Mouse (Mus musculus) retina, postnatal 1 day (tissue): Measurements from ENCODE around the gene Prcc.
A peak's percentile ranks its signal among the peaks of the same experiment; 100 is the strongest.
"Not testable (repeated sequence)": the region's sequence is repeated elsewhere in the genome, so short reads cannot be mapped to it uniquely, and the experiment has no call there.

Source experiments
- DNase-seq: peaks from one replicate; pipeline ENCODE4 v3.0.0-alpha.2; 2012

Gene Prcc

DNA sequence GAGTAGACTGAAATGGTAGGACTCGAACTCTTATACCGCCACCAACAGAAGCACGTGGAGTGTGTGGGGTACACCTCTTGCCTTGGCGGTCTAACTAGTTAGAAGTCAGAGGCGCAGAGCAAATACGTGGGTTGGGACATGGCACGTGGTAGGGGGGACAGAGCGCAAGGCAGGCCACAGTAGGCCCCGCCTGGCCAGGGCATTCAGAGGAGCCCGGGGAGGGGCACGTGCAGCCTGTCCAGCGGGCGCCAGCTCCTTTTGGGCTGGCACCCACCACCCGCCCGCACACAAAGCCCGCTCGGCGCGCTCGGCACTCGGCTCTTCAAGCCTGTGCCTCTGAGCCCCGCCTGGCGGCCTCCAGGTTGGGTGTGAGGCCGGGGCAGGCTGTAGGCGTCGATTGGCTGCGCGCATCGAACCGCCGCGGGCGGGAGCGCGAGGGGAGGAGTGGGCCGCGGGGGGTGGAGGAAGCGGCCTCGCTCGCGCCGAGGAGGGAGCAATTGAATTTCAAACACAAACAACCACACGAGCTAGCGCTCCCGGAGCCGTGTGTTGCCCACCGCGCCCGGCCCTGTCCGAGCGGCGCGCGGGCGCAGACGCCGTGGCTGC lies 20.6 kb upstream of the Prcc start, which contains the start of gene Hdgf:
Gene Hdgf (plus strand): TSS at position 442 of the 606 bp plus-strand sequence.
- DNase-seq: peak; percentile 99

DNA sequence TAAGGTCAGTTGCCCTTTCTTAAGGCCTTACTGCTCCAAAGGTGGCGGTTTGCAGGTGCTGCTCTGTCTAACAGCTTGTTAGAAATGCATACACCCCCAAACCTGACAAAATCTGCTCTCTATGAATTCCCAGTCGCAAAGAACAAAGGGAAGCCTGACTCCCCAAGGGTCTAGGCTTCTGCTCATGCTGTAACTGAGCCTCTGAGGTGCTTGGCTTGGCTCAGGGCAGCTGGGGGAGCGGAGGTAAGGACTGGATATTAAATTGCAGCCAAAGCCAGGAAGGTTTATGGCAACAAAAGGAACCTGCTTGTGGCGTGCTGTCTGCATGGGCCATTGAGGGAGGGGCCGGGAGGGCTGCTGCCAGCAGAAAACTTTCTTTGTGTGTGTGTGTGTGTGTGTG lies 18.4 kb upstream of the Prcc start:
- DNase-seq: no peak

DNA sequence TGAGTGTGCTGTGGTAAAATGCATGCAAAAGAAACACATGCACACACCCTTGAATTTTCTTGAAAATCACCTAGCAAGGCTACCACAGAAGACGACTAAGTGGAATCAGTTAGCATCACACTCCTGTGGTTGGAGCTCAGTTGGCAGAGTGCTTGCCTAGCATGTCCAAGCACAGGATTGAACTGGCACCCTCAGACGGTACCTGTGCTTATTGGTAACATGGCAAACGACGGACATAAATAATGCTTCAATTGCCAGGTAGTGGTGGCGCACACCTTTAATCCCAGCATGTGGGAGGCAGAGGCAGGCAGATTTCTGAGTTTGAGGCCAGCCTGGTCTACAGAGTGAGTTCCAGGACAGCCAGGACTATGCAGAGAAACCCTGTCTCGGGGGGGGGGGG lies 16.6 kb upstream of the Prcc start:
- not testable (repeated sequence) for DNase-seq

DNA sequence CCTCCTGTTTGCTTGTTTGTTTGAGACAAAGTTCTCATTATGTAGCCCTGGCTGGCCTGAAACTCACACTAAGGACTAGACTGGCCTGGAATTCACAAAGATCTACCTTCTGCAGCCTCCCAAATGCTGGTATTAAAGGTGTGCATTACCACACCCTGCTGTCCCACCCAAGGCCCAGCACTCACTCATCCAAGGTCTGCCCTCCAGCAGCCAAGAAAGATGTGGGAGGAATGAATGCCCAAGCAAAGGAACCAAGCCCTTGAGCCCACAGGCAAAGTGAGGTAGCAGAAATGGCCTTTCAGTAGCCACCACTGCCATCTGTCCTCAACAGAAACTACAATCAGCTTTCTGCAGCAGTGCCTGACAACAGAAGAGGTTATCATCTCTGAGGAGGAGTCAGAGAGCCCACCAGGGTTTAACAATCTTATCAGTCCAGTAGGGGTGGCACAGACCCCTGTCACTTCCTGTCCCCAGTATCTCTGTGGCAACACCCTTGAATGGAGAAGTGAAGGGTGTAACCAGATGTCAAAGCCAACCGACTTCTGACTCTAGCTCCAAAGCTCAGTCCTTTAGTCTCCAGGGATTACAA lies 15.7 kb upstream of the Prcc start:
- DNase-seq: no peak

DNA sequence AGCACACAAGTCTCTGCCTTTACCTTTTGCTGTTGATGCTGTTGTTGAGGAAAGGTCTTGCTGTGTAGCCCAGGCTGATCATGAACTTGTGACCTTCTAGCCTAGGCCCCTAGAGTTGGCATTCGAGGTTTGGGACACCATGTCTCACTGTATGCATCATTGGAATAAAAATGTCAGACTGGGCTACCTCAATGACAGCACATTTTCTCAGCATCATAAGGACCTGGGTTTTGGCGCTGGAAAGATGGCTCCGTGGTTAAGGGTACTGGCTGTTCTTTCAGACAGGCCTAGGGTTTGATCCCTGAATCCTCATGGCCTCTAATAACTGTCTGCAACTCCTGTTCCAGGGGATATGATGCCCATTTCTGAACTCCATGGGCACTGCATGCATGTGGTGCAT lies 14.4 kb upstream of the Prcc start:
- DNase-seq: no peak

DNA sequence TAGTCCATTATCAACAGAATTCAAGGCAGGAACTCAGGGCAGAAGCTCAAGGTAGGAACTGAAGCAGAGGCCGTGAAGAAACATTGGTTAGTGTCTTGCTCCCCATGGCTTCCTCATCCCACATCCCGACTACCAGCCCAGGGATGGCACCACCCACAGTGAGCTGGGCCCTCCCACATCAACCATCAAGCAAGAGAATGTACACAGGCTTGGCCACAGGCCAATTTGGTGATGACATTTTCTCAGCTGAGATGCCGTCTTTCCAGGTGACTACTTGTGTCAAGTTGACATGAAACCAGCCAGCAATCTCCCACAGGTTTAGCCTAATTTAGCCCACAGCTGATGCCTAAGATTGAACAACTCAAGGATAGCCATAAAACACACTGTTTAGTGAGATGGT lies 13.9 kb upstream of the Prcc start:
- DNase-seq: no peak

DNA sequence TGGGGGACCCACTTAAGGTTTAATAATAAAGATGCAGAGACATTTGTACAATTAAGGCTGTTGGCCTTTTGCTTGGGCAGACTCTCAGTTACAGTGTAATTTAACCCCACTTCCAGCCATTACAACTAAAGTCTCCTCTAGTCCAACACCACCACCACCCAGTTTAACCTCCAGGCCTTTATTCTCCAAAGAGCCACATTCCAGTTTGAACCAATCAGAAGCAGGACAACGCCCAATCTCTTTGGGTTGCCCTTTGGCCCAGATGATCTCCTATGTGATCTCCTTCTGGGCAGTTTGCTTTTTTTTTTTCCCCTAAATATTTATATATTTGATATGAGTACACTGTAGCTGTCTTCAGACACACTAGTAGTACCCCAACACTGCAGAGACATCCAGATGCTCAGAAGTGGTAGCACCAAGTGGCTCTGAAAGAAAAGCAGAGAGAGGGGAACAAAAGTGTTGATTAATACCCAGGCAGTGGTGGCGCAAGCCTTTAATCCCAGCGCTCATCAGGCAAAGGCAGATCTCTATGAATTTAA lies 8.0 kb upstream of the Prcc start:
- DNase-seq: no peak

DNA sequence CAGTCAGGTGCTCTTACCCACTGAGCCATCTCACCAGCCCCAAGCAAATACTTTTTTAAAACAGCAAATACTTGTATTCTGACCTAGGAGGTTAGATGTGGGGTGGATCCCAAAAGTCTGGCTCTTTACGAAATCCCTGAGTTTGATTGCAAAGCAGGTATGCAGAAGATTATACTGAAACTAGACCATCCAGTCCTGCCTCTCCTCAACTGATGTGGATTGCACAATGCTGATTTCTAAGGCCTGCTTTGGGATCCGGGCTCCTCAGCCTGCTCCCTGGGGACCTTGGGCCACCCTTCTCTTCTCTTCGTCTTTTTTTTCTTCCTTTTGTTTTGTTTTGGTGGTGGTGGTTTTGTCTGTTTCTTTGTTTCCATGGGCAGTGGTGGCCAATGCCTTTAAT lies 6.1 kb upstream of the Prcc start:
- DNase-seq: no peak

DNA sequence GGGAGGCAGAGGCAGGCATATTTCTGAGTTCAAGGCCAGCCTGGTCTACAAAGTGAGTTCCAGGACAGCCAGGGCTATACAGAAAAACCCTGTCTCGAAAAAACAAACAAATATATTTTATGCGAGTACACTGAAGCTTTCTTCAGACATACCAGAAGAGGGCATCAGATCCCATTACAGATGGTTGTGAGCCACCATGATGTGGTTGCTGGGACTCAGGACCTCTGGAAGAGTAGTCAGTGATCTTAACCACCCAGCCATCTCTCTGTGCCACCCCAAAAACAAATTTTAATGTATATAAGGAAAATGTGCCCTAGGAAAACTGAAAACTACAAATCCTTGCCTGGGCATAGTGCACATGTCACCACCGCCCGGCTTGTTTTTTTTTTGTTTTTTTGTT lies 2.0 kb upstream of the Prcc start:
- not testable (repeated sequence) for DNase-seq

DNA sequence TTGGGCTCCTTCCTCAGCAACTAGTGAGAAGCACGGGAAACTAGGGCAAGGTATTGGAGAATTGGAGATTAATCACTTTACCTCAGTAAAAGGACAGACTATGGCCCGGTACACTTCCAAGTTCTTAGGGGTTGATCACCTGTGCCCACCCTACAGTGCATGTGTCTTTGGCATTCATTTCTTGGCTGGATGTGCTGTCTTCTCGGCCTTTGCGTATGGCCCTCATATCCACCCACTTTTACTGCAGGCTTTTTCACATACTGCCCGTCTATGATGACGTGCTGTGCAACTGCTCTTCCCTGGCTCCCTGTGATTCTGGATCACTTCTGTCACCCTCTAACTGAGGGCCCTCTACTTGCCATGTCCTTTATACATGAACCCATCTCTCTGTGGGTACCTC lies 1.0 kb upstream of the Prcc start:
- no peak for DNase-seq

DNA sequence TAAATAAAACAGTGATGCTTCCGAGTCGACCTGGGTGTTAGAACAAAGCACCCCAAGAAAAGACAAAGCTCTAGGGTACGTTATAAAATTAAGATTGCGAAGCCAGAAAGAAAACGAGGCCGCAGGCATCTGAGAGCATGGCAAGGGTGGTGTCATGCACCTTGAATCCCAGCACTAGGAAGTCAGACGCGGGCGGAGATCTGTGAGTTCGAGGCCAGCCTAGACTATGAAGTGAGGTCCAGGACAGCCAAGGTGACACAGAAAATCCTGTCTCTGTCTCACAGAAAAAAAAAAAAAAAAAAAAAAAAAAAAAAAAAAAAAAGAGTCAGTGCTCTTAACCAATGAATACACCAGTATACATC lies 577 bp upstream of the Prcc start:
- DNase-seq: no peak

DNA sequence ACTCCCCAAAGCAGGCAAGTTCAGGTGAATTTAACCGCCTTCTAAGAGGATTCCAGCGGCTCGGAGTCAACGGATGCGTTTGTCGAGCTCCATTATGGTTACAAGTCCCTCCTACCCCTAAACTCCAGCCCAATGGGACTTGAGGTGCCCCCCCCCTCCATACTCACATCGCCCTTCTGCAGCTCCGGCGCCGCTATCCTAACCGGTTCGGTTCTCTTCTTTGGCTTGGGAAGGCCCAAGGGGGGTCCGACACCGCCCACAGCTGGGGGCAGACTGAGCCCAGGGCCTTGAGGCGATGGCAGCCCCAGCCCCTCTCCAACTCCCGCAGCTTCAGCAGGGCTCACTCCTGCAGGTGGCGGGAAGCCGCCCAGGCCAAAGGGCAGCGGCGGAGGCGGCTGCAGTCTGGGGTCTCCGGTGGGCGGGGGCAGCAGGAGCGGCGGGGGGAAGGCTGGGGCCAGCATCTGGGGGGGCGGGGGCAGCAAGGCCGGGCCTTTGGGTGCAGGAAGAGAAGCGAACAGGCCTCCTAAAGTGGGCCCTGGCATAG lies 628 bp downstream of the Prcc start:
- peak; percentile 56 for DNase-seq

DNA sequence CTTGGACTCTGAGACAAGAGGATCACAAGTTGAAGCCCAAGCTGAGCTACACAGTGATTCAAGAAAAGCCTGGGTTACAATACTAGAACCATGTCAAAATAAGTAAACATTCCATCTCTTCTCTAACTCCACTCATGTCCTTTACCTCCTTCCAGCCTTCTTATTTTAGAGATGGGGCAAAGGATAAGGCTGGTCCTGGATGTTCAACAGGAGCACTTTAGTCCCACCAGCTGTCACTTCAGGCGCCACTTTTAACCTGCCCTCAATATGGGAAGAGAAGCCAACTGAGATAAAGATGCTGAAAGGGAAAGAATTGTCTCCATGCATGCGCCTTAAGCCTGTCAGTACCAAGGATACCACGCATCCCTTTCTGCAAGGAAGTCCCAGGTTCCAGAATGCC lies 1.1 kb downstream of the Prcc start:
- no peak for DNase-seq

DNA sequence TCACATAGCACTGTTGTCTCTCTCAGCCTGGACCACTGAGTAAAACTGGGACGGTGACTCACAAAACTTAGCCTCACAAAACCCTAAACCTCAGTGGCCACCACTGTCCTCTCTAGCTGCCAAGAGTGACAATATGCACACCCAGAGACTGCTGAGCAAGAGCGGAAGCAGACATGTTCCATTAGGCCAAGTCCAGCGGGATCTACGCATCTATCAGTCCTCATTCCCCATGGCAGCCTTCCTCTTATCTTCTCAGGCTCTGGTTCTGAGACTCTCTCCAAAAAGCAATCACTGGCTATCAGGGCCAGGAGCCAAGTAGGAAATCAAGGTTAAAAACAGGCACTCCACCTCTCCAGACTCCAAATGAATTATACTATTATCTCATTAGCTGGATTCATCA lies 7.7 kb downstream of the Prcc start:
- DNase-seq: no peak

DNA sequence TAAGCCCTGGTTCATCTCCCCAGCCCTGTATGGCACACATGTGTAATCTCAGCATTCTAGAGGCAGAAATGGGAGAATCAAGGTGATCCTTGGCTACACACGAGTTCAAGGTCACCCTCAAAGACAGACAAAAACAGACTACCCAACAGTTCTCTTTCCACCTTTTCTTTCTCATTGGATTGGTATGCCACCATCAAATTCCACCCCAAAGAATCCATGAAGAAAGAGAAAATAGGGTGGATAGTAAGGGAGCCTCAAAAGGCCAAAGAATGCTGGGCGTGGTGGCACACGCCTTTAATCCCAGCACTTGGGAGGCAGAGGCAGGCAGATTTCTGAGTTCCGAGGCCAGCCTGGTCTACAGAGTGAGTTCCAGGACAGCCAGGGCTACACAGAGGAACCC lies 21.3 kb downstream of the Prcc start:
- not testable (repeated sequence) for DNase-seq

DNA sequence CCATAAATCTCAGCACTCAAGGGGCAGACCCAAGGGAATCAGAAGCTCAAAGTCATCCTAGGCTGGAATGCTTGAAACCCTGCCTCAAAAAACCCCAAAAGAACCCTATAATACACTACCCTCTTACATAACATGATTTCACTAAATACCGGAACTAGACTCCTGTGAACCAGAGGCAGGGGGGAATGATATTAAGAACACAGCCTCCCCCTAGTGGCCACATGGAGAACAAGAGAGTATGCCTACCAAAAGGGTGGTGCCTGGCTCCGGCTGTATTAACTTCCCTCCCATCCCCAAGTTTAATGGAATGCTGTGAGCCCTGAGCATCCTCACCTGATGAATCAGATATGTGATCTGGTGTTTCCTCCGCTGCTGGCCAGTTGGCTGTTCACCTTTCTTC lies 25.6 kb downstream of the Prcc start:
- peak; percentile 80 for DNase-seq

DNA sequence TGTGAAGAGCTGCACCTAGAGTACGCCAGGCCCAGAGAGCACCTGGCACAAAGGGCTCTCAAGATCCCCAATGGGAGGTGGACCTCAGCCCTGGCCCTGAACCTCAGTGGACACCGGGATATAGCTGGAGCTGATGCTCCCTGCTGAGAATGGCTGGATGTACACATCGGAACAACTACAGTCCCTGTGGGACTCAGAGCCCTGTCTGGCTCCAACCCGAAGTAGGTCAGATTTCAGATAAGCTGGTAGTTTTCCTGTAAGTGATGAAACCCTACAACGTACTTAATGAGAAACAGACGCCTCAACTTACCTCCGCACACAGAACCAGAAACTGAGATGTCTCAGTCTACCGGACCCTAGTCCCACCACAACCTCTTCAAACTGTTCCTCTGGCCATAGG lies 27.7 kb downstream of the Prcc start:
- DNase-seq: no peak

DNA sequence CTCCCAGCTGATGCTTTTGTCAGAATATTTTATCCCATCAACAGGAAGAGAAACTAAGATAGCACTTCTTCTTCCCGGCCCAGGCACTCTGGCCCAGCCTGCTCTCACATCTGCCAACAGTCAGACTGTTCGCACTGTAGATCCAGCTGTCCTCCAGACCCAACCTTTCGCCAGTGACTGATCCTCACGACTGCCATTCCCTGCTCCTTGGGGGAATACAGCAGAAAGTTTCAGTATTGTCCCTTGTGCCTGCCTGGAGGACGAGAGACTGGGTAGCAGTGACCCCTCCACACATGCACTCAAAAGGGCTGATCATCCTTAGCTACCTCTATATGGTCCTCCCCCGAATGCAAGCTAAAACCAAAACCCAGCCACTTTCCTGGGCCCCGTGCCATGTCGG lies 29.5 kb downstream of the Prcc start:
- DNase-seq: no peak

DNA sequence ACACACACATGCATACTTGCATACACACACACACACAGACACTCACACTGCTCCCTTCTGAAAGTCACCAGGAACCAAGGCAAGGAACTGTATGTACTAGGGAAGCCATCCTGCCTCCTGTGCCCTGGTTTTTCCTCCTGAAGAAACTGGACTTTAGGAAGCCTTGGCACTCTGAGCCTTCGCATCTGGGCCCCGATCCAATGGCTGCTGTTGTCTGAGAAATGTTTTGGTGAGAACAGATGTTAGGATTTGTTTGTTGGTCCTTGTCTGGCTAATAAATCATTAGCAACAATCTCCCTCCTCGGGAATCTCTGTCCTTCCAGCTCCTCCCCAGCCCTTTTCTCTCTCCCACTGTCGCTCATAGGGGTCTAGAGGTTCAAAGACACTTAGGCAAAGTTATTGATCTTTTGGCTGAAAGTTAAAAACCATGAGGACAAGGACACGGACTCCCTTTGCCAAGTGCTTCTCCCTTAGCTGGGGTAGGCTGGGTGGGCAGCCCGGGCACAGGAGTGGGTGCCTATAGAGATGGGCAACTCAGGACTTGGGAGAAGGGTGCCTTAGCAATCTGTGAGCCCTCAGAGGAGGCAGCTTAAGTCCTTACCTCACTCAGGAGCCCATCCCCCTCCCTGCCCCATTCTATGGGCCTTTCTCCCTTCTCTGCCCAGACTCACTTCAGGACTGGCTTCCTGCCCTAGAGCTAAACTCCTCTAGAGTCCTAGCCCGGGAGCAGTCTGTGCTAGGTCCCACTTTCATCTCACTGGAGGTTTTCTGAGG lies 30.4 kb downstream of the Prcc start:
- DNase-seq: no peak

DNA sequence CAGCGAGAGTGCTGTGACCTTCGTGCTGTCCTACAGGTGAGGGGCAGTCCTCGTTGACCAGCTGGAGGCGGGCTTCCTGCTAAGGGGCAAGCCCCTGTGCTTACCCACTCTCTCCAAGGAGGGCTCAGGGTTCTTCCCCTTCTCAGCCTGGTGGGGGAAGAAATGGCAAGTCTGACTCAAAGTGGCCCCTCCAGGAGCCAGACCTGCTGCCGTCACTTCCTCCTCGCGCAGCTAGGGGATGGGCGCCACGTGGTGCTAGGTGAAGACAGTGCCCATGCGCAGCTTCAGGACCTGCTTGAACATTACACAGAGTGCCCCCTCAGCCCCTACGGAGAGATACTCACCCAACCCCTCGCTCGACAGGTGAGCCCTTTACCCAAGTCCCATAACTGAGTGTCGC lies 36.3 kb downstream of the Prcc start:
- no peak for DNase-seq

DNA sequence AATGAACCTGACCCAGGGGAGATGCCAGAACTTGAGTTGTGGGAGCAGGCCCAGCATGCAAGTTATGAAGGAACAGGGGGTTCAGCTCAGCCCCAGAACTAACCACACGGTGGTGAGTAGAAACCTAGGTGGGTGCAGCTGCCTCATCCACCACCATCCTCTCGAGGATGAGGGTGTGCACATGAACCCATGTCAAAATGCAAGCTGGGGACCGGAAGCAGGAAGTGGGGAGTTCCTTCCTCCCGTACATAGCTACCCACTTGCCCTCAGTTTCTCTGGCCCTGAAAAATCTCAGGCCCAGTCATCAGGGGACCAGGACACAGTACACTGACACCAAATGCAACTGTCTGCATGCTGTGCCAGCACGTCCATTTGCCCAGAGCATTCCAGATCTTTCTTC lies 37.7 kb downstream of the Prcc start:
- no peak for DNase-seq

DNA sequence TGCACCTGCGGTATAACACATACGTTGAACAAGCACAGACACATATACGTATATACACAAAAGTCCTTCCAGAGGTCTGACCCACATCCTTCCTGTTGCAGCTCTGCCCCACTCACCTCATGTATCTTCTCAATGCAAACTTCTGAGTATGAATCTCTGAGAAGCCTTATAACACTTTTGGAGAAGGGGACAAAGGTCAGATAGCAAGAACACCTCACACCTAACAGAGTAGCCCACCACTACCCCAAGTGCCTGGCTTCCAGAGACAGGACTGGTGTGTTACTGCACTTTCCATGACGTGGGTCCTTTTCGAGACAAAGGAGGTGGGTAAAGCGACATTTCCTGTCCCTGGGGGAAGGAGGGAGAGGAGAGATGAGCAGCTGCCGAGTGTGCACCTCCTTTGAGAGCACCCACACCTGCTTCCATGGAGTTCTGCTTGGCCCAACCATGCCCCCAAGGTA lies 38.7 kb downstream of the Prcc start, which contains the start of gene Sh2d2a:
Gene Sh2d2a (plus strand): TSS at position 106 of the 461 bp plus-strand sequence.
- no peak for DNase-seq

DNA sequence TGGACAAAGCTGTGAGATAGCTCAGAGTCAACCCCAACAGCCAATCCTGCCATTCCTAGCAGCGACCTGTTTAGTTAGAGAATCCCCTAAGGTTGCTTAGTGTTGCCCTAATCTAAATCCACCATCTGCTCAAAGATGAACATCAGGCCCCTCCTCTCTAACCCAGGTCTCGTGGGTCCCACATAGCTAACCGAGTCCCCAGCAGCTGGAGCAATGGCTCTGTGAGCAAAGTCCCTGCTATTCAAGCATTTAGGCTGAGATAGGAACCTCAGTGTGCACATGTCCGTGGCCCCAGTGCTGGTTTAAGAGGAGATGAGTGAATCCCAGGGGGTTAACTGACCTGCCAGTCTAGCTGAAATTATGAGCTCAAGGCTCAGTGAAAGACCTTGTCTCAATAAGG lies 39.2 kb downstream of the Prcc start:
- DNase-seq: peak; percentile 19

DNA sequence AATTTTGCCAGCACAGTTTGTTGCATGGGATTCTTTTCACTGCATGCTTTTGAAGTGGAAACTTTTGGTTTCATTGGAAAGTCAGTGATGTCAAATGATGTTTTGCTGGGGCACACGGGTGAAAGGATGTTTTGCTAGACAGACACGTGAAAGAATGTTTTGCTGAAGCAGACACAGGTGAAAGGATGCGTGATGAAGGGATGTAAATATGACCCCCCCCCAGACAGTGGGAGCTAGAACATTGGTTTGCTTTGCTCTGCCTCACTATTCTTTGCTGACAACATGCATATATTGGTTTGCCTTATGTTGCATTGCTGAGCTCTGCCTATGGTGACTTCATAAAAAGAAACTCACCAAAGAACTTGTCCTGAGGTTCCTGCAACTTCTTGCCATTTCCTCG lies 40.4 kb downstream of the Prcc start:
- no peak for DNase-seq
